Mouse (Mus musculus): ENCODE data around the gene Raly. TPM values are rescaled to one million over a fixed set of nuclear protein-coding genes. Genes with fewer than 3 reads are reported as not detected.

The Raly gene
- total and polyA plus RNA-seq, 3 experiments = 214 to 334 (median 277) TPM

- H3K9me3 ChIP-seq (replicated peaks; ENCODE audit: low read length) = no peaks in the 10 kb centered on the region
- H3K9ac ChIP-seq (ENCODE audit: insufficient read depth, low read depth) = no peak overlapping the region
- dilution Hi-C loops (cut with MboI; ENCODE audit: extremely low pct_ligation_motif_present, extremely low pct_unique_long_range_greater_than_20kb, low sequenced_read_pairs) (no loop called here), in situ Hi-C loops (cut with MboI; ENCODE audit: low pct_ligation_motif_present, low pct_unique_long_range_greater_than_20kb, low sequenced_read_pairs) (no loop called here)
- no peaks in the 10 kb centered on the region for H3K36me3 ChIP-seq (replicated peaks in 1 of 2; ENCODE audit: control insufficient read depth in 1 of 2, insufficient read depth in 1 of 2, low read length in 1 of 2)
- H3K27me3 ChIP-seq (replicated peaks) = peaks cover 14% of the 10 kb centered on the region
- H3K4me3 ChIP-seq (replicated peaks in 1 of 3; ENCODE audit: low read depth in 2 of 3, low read length in 2 of 3, poor library complexity in 1 of 3) = no peak overlapping the region
- H3K4me1 ChIP-seq (ENCODE audit: control insufficient read depth in 1 of 2, insufficient read depth in 2 of 2) = no peaks in the 10 kb centered on the region; a peak in 1 of 4 replicates
- TF ChIP-seq USF1 (IDR thresholded peaks at IDR 0.05; ENCODE audit: low read depth, low read length) (no peak), ZKSCAN1 (IDR thresholded peaks at IDR 0.05; ENCODE audit: borderline replicate concordance, low read depth, low read length) (no peak), UBTF (IDR thresholded peaks at IDR 0.05; ENCODE audit: low read depth, low read length) (no peak), ZNF384 (IDR thresholded peaks at IDR 0.05; ENCODE audit: low read depth, low read length) (no peak), USF2 (conservative IDR thresholded peaks at IDR 0.05; ENCODE audit: low read depth, low read length) (no peak), MAX (IDR thresholded peaks at IDR 0.05; ENCODE audit: low read length) (no peak), NRF1 (IDR thresholded peaks at IDR 0.05; ENCODE audit: low read depth, low read length) (no peak), CHD2 (IDR thresholded peaks at IDR 0.05; ENCODE audit: low read length) (no peak), POLR2A (IDR thresholded peaks at IDR 0.05; ENCODE audit: low read depth, low read length) (no peak), MAFK (IDR thresholded peaks at IDR 0.05; ENCODE audit: insufficient replicate concordance, low read length) (no peak), KAT2A (IDR thresholded peaks at IDR 0.05; ENCODE audit: insufficient replicate concordance, low read length) (no peak), ELF1 (IDR thresholded peaks at IDR 0.05; ENCODE audit: low read depth, low read length) (no peak), RAD21 (IDR thresholded peaks at IDR 0.05; ENCODE audit: low read depth, low read length) (no peak), CHD1 (IDR thresholded peaks at IDR 0.05; ENCODE audit: low read depth, low read length) (no peak), EP300 (IDR thresholded peaks at IDR 0.05; ENCODE audit: low read length) (no peak), JUN (IDR thresholded peaks at IDR 0.05; ENCODE audit: insufficient read depth, low read depth, low read length) (no peak), TCF12 (IDR thresholded peaks at IDR 0.05; ENCODE audit: low read depth, low read length) (no peak), PAX5 (IDR thresholded peaks at IDR 0.05; ENCODE audit: low read length) (no peak), SMC3 (IDR thresholded peaks at IDR 0.05; ENCODE audit: low read depth, low read length) (no peak), POLR2AphosphoS2 (IDR thresholded peaks at IDR 0.05; ENCODE audit: low read depth, low read length) (no peak)
- H3K4me2 ChIP-seq (ENCODE audit: insufficient read depth, low read depth, poor library complexity, severe bottlenecking) = no peak overlapping the region
- no peak for DNase-seq (ENCODE audit: extremely low read depth)
- H3K27ac ChIP-seq (ENCODE audit: insufficient read depth, low read depth) = no peak overlapping the region
- H3K79me2 ChIP-seq (replicated peaks; ENCODE audit: control insufficient read depth, extremely low read depth, insufficient read depth, poor library complexity, severe bottlenecking) = no peaks in the 10 kb centered on the region
These were observed 125.1 kb downstream of the Raly start for GRCm38 (mm10) chr2:154915922-154916541.

- dilution Hi-C loops (cut with MboI; ENCODE audit: extremely low pct_ligation_motif_present, extremely low pct_unique_long_range_greater_than_20kb, low sequenced_read_pairs) (no loop called here), in situ Hi-C loops (cut with MboI; ENCODE audit: low pct_ligation_motif_present, low pct_unique_long_range_greater_than_20kb, low sequenced_read_pairs) (no loop called here)
- H3K4me2 ChIP-seq (ENCODE audit: insufficient read depth, low read depth, poor library complexity, severe bottlenecking) = no peak overlapping the region
- TF ChIP-seq RAD21 (IDR thresholded peaks at IDR 0.05; ENCODE audit: low read depth, low read length) (peak; percentile 52), SMC3 (IDR thresholded peaks at IDR 0.05; ENCODE audit: low read depth, low read length) (peak; percentile 62), CTCF (conservative IDR thresholded peaks at IDR 0.05 in 1 of 2, IDR thresholded peaks at IDR 0.05 in 1 of 2; ENCODE audit: low read depth in 2 of 2, low read length in 2 of 2) (peak; percentile 40 to 79; a peak in 3 of 4 replicates), ZC3H11A (IDR thresholded peaks at IDR 0.05; ENCODE audit: low read depth, low read length) (no peak)
- no peak overlapping the region for H3K4me3 ChIP-seq (replicated peaks in 1 of 3; ENCODE audit: low read depth in 2 of 3, low read length in 2 of 3, poor library complexity in 1 of 3)
- peak; percentile 69 for DNase-seq (ENCODE audit: extremely low read depth)
- H3K9me3 ChIP-seq (replicated peaks; ENCODE audit: low read length) = no peaks in the 10 kb centered on the region
- H3K27ac ChIP-seq (ENCODE audit: insufficient read depth, low read depth) = no peak overlapping the region
- no peaks in the 10 kb centered on the region for H3K36me3 ChIP-seq (replicated peaks in 1 of 2; ENCODE audit: control insufficient read depth in 1 of 2, insufficient read depth in 1 of 2, low read length in 1 of 2)
- no peaks in the 10 kb centered on the region; a peak in 1 of 4 replicates for H3K4me1 ChIP-seq (ENCODE audit: control insufficient read depth in 1 of 2, insufficient read depth in 2 of 2)
- no peak overlapping the region for H3K9ac ChIP-seq (ENCODE audit: insufficient read depth, low read depth)
- peaks cover 14% of the 10 kb centered on the region for H3K27me3 ChIP-seq (replicated peaks)
- H3K79me2 ChIP-seq (replicated peaks; ENCODE audit: control insufficient read depth, extremely low read depth, insufficient read depth, poor library complexity, severe bottlenecking) = no peaks in the 10 kb centered on the region
These were observed 125.7 kb downstream of the Raly start for GRCm38 (mm10) chr2:154916547-154916946.

Other genes with a start within 250 kb of the Raly start
- gene 1700003F12Rik, start 244.0 kb upstream of the Raly start, total RNA-seq (2012; rRNA removed) = 0.85 and 0.92 TPM in 2 replicates
- gene 1700003F12Rik, start 244.0 kb upstream of the Raly start, total RNA-seq (2014; rRNA removed) = 0.52 TPM in 1 of 2 replicates, not detected in the other
- gene 1700003F12Rik, start 244.0 kb upstream of the Raly start, polyA plus RNA-seq (2012; ENCODE audit: insufficient read length, low read depth) = 0.56 and 0.71 TPM in 2 replicates
- gene Actl10, start 239.3 kb upstream of the Raly start, total RNA-seq (2012; rRNA removed) = 0.17 and 0.25 TPM in 2 replicates
- gene Actl10, start 239.3 kb upstream of the Raly start, total RNA-seq (2014; rRNA removed) = not detected in 2 replicates
- 0.20 and 0.44 TPM in 2 replicates for gene Actl10, start 239.3 kb upstream of the Raly start, polyA plus RNA-seq (2012; ENCODE audit: insufficient read length, low read depth)
- 0.80 and 2.8 TPM in 2 replicates for gene Necab3, start 232.2 kb upstream of the Raly start, total RNA-seq (2012; rRNA removed)
- 0.87 and 1.7 TPM in 2 replicates for gene Necab3, start 232.2 kb upstream of the Raly start, total RNA-seq (2014; rRNA removed)
- 1.6 and 2.0 TPM in 2 replicates for gene Necab3, start 232.2 kb upstream of the Raly start, polyA plus RNA-seq (2012; ENCODE audit: insufficient read length, low read depth)
- 5.3 and 6.5 TPM in 2 replicates for gene E2f1, start 221.2 kb upstream of the Raly start, total RNA-seq (2012; rRNA removed)
- gene E2f1, start 221.2 kb upstream of the Raly start, total RNA-seq (2014; rRNA removed) = 4.5 and 5.1 TPM in 2 replicates
- gene E2f1, start 221.2 kb upstream of the Raly start, polyA plus RNA-seq (2012; ENCODE audit: insufficient read length, low read depth) = 19.4 and 19.6 TPM in 2 replicates
- 7.2 and 7.6 TPM in 2 replicates for gene Pxmp4, start 187.4 kb upstream of the Raly start, total RNA-seq (2012; rRNA removed)
- 8.7 and 9.4 TPM in 2 replicates for gene Pxmp4, start 187.4 kb upstream of the Raly start, total RNA-seq (2014; rRNA removed)
- 5.5 and 6.0 TPM in 2 replicates for gene Pxmp4, start 187.4 kb upstream of the Raly start, polyA plus RNA-seq (2012; ENCODE audit: insufficient read length, low read depth)
- 1.6 and 1.7 TPM in 2 replicates for gene Zfp341, start 177.8 kb upstream of the Raly start, total RNA-seq (2012; rRNA removed)
- gene Zfp341, start 177.8 kb upstream of the Raly start, total RNA-seq (2014; rRNA removed) = 0.58 and 0.77 TPM in 2 replicates
- 4.1 and 4.4 TPM in 2 replicates for gene Zfp341, start 177.8 kb upstream of the Raly start, polyA plus RNA-seq (2012; ENCODE audit: insufficient read length, low read depth)
- gene 4930519P11Rik, start 177.7 kb upstream of the Raly start, total RNA-seq (2012; rRNA removed) = not detected in 2 replicates
- gene 4930519P11Rik, start 177.7 kb upstream of the Raly start, total RNA-seq (2014; rRNA removed) = not detected in 2 replicates
- gene 4930519P11Rik, start 177.7 kb upstream of the Raly start, polyA plus RNA-seq (2012; ENCODE audit: insufficient read length, low read depth) = not detected in 2 replicates
- 105 and 107 TPM in 2 replicates for gene Chmp4b, start 139.4 kb upstream of the Raly start, total RNA-seq (2012; rRNA removed)
- gene Chmp4b, start 139.4 kb upstream of the Raly start, total RNA-seq (2014; rRNA removed) = 113 and 119 TPM in 2 replicates
- 152 and 156 TPM in 2 replicates for gene Chmp4b, start 139.4 kb upstream of the Raly start, polyA plus RNA-seq (2012; ENCODE audit: insufficient read length, low read depth)
- gene Gm14214, start 21.1 kb upstream of the Raly start, total RNA-seq (2012; rRNA removed) = not detected in 2 replicates
- gene Gm14214, start 21.1 kb upstream of the Raly start, total RNA-seq (2014; rRNA removed) = not detected in 2 replicates
- gene Gm14214, start 21.1 kb upstream of the Raly start, polyA plus RNA-seq (2012; ENCODE audit: insufficient read length, low read depth) = 0.41 TPM in 1 of 2 replicates, not detected in the other
- gene a, start 306 bp downstream of the Raly start, total RNA-seq (2012; rRNA removed) = 10.9 and 11.8 TPM in 2 replicates
- gene a, start 306 bp downstream of the Raly start, total RNA-seq (2014; rRNA removed) = 23.8 and 25.4 TPM in 2 replicates
- gene a, start 306 bp downstream of the Raly start, polyA plus RNA-seq (2012; ENCODE audit: insufficient read length, low read depth) = 7.2 and 7.8 TPM in 2 replicates
- gene Eif2s2, start 101.8 kb downstream of the Raly start, total RNA-seq (2012; rRNA removed) = 116 and 126 TPM in 2 replicates
- 256 and 269 TPM in 2 replicates for gene Eif2s2, start 101.8 kb downstream of the Raly start, total RNA-seq (2014; rRNA removed)
- gene Eif2s2, start 101.8 kb downstream of the Raly start, polyA plus RNA-seq (2012; ENCODE audit: insufficient read length, low read depth) = 219 and 276 TPM in 2 replicates
- 0.13 TPM in 1 of 2 replicates, not detected in the other for gene Gm14226, start 227.2 kb downstream of the Raly start, total RNA-seq (2012; rRNA removed)
- not detected in 2 replicates for gene Gm14226, start 227.2 kb downstream of the Raly start, total RNA-seq (2014; rRNA removed)
- 0.10 TPM in 1 of 2 replicates, not detected in the other for gene Gm14226, start 227.2 kb downstream of the Raly start, polyA plus RNA-seq (2012; ENCODE audit: insufficient read length, low read depth)